Mouse (Mus musculus) cerebellum, postnatal 25 days (tissue): ENCODE measurements around the gene Olfr1508.
"Not testable (repeated sequence)": the region's sequence is repeated elsewhere in the genome, so short reads cannot be mapped to it uniquely, and the experiment has no call there.

Experiments used
- DNase-seq, 2 experiments: peaks; one replicate each; pipeline ENCODE4 v3.0.0; 2021; ENCODE audit warnings: mixed read lengths in 2 of 2

The Olfr1508 gene

DNA sequence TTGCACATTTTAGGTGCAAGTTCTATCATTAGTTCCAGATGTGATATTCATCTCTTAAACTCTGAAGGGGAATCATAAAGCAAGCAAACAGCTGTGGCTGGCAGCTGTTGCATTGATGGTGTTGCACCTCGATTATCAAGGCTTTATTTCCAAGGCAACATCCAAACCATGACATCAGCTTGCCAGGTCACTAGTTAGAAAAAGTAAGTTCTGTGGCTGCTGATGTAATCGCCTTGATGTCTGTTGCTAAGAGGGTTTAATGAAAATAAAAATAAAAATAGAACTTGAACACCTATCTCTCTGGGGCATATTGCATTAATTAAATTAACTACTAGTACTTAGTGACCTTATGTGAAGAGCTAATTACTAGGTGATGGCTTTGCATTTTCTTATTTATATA lies at the start of gene Olfr1508:
TSS of gene Olfr1508 (minus strand) at position 101 of the 400 bp plus-strand sequence.
- DNase-seq = no peak

DNA sequence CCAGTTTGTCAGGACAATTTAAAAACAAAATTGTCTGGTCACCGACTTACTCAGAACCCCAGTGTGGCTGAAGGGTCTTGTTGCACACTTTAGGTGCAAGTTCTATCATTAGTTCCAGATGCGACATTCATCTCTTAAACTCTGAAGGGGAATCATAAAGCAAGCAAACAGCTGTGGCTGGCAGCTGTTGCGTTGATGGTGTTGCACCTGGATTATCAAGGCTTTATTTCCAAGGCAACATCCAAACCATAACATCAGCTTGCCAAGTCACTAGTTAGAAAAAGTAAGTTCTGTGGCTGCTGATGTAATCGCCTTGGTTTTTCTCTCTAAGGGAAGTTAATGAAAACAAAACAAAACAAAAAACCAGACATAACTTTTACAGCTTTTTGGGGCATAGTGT lies 28.2 kb upstream of the Olfr1508 start, which contains the start of gene Olfr1507:
TSS of gene Olfr1507 (minus strand) at position 234 of the 400 bp plus-strand sequence.
- no peak for DNase-seq

DNA sequence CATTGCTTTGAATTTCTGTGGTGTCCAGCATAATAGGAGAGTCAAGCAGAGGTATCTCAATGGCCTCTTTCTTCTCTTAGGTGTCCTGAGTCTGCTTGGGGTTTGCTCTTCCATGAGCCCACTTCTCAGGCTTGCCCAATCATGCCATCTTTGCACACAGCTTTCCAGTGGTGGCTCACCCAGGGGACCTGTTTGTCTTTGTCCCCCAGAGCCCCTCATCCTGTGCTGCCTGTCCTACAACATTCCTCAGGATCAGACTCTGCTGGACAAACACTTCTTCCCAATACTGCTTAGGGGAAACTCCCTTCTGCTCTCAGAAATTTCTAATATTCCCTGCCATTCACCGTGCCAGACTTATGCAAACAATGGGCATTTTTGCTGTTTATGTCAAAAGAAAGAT lies 1.6 kb downstream of the Olfr1508 start:
- no peak for DNase-seq

DNA sequence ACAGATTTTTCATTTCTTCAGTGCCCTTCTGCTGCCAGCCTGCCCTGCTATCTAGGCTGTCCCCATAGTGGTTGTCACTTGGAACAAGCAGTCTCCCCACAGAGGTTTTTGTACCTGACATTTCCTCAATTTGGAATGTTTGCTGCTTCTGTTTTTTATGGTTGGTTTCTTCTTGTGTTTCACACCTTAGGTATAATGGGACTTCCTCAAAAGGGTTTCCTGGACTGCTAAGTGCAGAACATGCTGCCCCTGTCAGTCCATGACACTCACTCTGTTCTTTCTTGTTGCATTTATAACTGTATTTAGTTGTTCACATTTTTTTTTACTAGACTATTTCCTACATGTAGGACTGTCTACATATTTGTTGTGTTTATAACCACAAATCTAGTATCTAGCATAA lies 5.4 kb downstream of the Olfr1508 start:
- DNase-seq = no peak

GRCm38 (mm10) chr14:52451138-52451537 lies 16.2 kb downstream of the Olfr1508 start:
- DNase-seq = no peak

DNA sequence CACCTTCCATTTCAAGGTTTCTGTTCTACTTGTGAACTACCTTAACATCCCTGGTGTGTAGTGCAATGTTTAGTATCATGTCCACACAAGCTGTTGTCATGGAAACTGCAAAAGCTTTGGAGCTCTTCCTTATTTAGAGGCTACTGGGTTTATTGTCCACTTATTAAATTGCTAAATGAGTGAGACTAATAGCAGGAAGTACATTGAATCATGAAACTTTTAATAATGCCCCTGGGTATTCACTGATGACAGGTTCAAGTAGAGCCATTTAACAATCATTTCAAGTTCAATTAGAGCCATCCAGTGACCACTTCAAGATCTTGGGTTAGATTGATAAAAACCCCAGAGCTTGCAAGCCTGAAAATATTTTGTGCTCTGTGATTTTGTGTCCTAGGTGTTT lies 24.6 kb downstream of the Olfr1508 start, which contains the start of gene Olfr1509:
TSS of gene Olfr1509 (plus strand) at position 301 of the 400 bp plus-strand sequence.
- no peak for DNase-seq

- DNase-seq = no peak
Measured at GRCm38 (mm10) chr14:52427686-52428085, 39.6 kb downstream of the Olfr1508 start.

GRCm38 (mm10) chr14:52414273-52414672 lies 53.0 kb downstream of the Olfr1508 start, which contains the start of gene Olfr1510:
Gene Olfr1510, minus strand, starts transcription at chr14:52414373.
- DNase-seq = no peak

DNA sequence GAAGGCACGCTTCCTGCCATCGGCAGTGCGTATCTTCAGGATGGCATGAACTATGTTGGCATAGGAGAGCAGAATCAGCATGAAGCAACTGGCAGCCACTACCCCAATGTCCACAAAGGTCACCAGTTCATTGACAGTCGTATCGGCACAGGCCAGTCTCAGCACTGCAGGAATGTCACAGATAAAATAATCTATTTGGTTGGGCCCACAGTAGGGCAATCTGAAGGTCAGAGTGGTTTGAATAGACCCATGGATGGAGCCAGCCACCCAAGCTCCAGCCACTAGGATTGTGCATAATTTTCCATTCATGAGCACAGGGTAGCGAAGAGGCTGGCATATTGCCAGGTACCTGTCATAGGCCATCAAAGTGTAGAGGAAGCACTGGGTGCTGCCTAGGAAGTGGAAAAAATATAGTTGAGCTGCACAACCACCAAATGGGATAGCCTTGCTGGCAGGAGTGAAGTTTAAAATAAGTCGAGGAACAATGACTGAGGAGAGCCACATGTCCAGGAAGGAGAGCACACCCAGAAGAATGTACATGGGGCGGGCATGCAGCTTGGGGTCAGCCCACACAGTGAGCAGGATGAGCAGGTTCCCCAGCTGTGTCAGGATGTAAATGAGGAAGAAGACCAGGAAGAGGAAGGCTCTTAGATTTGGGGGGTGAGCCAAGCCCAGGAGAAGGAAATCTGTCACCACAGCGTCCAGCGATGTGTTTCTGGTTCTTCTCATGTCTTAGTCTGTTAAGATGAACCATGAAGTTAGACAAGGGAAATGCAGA lies 57.0 kb downstream of the Olfr1508 start:
- not testable (repeated sequence) for DNase-seq
